Mouse (Mus musculus) spleen, adult 2 months (tissue): ENCODE measurements around the gene Fam69b. TPM values are rescaled to one million over a fixed set of nuclear protein-coding genes. Genes with fewer than 3 reads are reported as not detected.

Experiments used
- DNase-seq, 2 experiments: peaks; one replicate each; pipeline versions ENCODE4 v3.0.0 to v3.0.0-alpha.2; 2012 to 2021; ENCODE audit warnings: low spot score in 2 of 2, low read depth in 1 of 2
- H3K27ac ChIP-seq: fragments of 200-500 bp; 2 replicates; pipeline ENCODE4 v1.5.1; 2012; ENCODE audit warnings: low read length, inconsistent platforms; ENCODE audit not compliant: insufficient read depth
- H3K27me3 ChIP-seq: fragments of 200-500 bp; 2 replicates; pipeline ENCODE4 v1.6.1; 2012; ENCODE audit warnings: mild to moderate bottlenecking, moderate library complexity, low read length, inconsistent platforms; ENCODE audit not compliant: control insufficient read depth, insufficient read depth
- H3K36me3 ChIP-seq: fragments of 200-500 bp; 2 replicates; pipeline ENCODE4 v1.6.1; 2012; ENCODE audit warnings: mild to moderate bottlenecking, low read length, inconsistent platforms; ENCODE audit not compliant: control insufficient read depth, insufficient read depth
- H3K4me1 ChIP-seq: fragments of 200-500 bp; 2 replicates; pipeline ENCODE4 v1.6.1; 2011; ENCODE audit warnings: inconsistent platforms; ENCODE audit not compliant: control insufficient read depth, insufficient read depth, insufficient read length
- H3K4me3 ChIP-seq: fragments of 200-500 bp; 2 replicates; pipeline ENCODE4 v1.5.1; 2011; ENCODE audit warnings: mild to moderate bottlenecking, inconsistent platforms; ENCODE audit not compliant: insufficient read depth, insufficient read length; ENCODE audit errors: extremely low read depth
- CTCF ChIP-seq: fragments of 200-500 bp; IDR thresholded peaks from 2 replicates; pipeline ENCODE4 v1.5.1; 2011; ENCODE audit warnings: mild to moderate bottlenecking, inconsistent platforms; ENCODE audit not compliant: insufficient read depth, insufficient read length, insufficient replicate concordance; ENCODE audit errors: extremely low read depth
- POLR2A ChIP-seq: fragments of 200-500 bp; IDR thresholded peaks from 2 replicates; pipeline ENCODE4 v1.6.1; 2011; ENCODE audit warnings: low read depth, low read length, inconsistent platforms
- WGBS: fragments of 180-500 bp; shearing (Covaris S2); methylation state at CpG from one replicate; pipeline ENCODE4 v1.1.7; 2018; 5-methylcytosine and 5-hydroxymethylcytosine counted together
- polyA plus RNA-seq: library from polyadenylated mRNA; depleted of rRNA; stranded (reverse); fragments of >200 nt; gene quantifications from 2 replicates; pipeline ENCODE4 v1.2.3, GENCODE M21; 2012

Fam69b gene
- polyA plus RNA-seq, 1 experiment = 3.0 TPM

DNA sequence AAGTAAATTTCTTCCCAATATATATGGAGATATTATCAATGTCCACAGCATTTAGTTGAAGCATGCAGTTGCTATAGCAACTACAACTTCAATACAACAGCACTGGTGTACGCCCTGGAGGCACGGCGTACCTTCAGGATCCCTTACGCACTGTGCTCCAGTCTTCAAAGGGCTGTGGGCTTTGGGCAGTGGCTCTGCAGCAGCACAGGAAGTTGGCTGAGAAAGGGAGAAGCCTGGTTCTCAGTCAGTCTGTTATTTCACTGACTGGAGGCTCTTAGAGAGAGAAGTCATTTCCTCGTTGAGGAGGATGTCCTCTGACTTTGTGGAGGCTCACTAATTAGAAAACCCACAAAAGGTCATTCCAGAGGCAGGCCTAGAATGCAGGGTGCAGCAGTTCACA is 5.3 kb upstream of the Fam69b start:
- Histone ChIP-seq H3K27ac (no peak overlapping the region), H3K4me3 (no peak overlapping the region), H3K27me3 (0 out of 2 replicates have a peak, but pooled peaks cover under 1% of the 10 kb centered on the region), H3K4me1 (no peaks in the 10 kb centered on the region), H3K36me3 (no peaks in the 10 kb centered on the region)
- peak in 1 of 2 experiments; percentile 54 for DNase-seq
- WGBS = 10% methylated on average over 5 of the region's 5 CpGs
- no peak for TF ChIP-seq CTCF
- TF ChIP-seq POLR2A = no peak

DNA sequence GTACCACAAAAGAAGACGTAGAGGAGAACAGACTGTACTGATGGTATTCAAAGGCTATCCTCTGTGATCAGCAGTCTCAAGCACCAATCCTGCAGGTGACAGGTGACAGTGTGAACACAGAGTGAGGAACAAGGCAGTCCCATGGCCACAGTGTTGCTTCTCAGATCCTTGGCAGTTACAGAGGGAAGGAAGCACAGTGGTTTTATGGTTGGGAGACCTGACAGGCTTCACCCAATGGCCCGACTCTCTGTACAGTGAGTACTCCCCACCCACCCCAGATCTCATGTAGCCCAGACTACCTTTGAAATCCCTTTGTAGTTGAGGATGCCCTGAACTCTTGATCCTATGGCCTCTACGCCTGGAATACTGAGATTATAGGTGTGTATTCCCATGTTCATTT is 2.8 kb upstream of the Fam69b start:
- Histone ChIP-seq H3K27me3 (peaks cover 6% of the 10 kb centered on the region), H3K4me3 (no peak overlapping the region), H3K27ac (no peak overlapping the region), H3K4me1 (peaks cover 2% of the 10 kb centered on the region; the same call in 1 of the 2 replicates), H3K36me3 (no peaks in the 10 kb centered on the region)
- 23% methylated on average over 3 of the region's 3 CpGs for WGBS
- no peak for DNase-seq
- no peak for TF ChIP-seq CTCF
- TF ChIP-seq POLR2A = no peak

DNA sequence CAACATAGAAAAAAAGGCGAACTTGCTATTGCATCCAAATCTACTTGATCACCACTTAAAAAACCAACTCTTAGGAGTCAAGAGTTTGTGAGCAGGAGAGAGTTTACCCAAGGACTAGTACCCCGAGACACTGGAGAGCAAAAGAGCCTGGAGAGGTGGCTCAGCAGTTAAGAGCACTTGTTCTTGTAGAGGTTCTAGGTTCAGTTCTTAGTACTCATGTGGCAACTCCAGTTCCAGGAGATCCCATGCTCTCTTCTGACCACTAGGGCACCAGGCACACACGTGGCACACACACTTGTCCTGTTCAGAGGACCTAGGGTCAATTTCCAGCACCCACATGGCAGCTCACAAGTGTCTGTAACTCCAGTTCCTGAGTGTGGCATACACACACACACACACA is 2.2 kb upstream of the Fam69b start:
- DNase-seq = no peak
- WGBS = 64% methylated on average over 3 of the region's 3 CpGs
- H3K27me3 ChIP-seq = peaks cover 6% of the 10 kb centered on the region
- no peak overlapping the region for H3K4me3 ChIP-seq
- no peaks in the 10 kb centered on the region for H3K36me3 ChIP-seq
- peaks cover 2% of the 10 kb centered on the region; the same call in 1 of the 2 replicates for H3K4me1 ChIP-seq
- TF ChIP-seq CTCF = no peak
- TF ChIP-seq POLR2A = no peak
- no peak overlapping the region for H3K27ac ChIP-seq

DNA sequence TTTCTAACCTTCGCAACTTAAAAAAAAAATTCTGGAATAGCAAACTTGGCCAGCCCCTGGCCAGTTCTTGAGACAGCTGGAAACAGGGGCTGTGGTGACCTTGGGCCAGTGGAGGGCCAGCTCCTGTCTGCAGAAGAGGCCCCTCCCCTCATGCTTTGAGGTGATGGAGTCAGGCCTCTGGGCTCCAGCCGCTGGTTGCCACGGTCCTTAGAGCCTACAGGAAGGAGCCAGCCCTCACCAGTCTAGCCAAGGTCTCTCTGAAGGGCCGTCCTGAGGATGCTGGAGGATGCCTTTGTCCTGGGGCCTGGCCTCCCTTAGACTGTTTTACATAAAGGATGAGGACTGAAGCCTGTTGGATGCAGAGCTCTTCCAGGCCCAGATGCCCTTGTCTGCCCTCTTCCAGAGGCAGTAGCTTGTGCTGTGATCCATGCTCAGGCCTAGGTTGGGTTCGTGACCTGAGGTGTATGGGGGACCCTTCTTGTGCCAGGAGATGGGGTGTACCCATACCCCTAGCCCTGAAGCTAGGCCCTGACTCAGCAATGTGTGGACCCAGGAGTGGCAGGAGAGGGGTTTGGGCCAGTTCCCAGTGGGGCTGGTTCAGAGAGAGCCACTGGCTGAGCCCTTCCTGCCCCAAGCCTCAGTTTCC is 658 bp downstream of the Fam69b start:
- no peak for DNase-seq
- TF ChIP-seq POLR2A = no peak
- TF ChIP-seq CTCF = no peak
- Histone ChIP-seq H3K27ac (no peak overlapping the region), H3K4me1 (peaks cover 2% of the 10 kb centered on the region; the same call in 1 of the 2 replicates), H3K36me3 (no peaks in the 10 kb centered on the region), H3K27me3 (peaks cover 6% of the 10 kb centered on the region), H3K4me3 (peak overlapping the region; percentile 59; the same call in 1 of the 2 replicates)
- WGBS = 24% methylated on average over 5 of the region's 5 CpGs

DNA sequence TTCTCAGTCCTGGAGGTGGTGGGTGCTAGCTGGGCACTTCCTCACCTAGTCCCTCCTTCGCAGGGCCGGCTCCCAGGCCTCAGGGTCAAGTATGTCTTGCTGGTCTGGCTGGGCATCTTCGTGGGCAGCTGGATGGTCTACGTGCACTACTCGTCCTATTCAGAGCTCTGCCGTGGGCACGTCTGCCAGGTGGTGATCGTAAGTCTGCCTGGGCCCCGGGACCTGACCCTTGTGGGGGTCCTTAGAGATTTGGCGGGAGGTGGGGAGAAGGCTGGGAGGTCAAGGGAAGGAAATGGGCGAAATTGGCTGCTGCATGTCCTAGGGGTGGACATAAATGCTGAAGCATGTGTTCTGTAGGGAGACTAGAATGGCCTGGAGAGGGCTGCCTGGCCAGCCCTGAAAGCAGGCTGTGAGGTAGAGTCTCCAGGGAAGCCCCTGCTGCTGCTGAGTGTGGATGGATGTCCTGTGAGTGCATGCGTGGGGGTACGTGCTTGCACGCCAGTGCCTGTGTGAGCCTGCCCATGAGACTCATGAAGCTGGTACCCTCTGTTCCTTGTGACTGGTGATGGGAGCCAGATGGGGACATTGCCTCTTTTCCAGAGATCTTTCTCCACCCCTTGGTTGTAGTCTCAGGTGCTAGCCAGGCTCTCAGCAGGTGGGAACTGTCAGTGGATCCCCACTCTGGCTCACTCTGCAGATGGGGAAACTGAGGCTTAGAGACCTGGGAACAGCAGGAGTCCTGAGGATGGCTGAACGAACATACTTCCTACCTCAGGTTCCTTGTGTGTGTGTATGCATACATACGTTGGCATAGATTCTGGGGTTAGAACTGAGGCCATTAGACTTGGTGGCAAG is 4.5 kb downstream of the Fam69b start:
- 85% methylated on average over 16 of the region's 16 CpGs for WGBS
- DNase-seq = no peak
- Histone ChIP-seq H3K4me1 (peaks cover 3% of the 10 kb centered on the region), H3K4me3 (no peak overlapping the region), H3K36me3 (peaks cover 13% of the 10 kb centered on the region), H3K27ac (no peak overlapping the region), H3K27me3 (peaks cover 6% of the 10 kb centered on the region)
- no peak for TF ChIP-seq CTCF
- TF ChIP-seq POLR2A = no peak

DNA sequence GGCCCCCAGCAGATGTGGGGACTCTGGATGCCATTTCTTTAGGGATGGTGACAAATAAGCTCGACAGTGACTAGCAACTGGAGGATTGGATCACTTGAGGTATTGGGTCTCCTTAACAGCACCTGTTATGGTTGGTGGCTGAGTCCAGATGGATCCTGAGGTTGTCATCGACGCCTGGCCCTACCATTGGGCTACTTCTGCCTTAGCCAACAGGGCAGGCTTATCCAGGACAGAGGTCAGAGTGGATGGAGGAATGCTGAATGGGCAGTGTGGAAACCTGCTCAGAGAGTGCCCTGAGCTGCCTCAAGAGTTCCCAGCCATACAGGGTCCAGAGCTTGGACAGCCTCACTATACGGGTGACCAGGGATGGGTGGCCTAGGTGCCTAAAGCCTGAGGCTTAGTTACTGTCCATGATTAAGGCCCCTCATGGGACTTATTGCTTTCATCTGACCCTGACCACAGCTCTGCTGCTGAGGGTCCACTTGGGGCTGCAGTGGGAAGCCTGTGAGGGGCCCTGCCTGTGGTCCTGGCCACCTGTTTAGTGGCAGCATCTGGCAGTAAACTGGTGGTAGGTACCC is 5.8 kb downstream of the Fam69b start:
- DNase-seq = no peak
- Histone ChIP-seq H3K4me3 (no peak overlapping the region), H3K36me3 (peaks cover 13% of the 10 kb centered on the region), H3K27ac (no peak overlapping the region), H3K4me1 (peaks cover 11% of the 10 kb centered on the region; the same call in 1 of the 2 replicates), H3K27me3 (no peaks in the 10 kb centered on the region)
- WGBS = 77% methylated on average over 4 of the region's 4 CpGs
- TF ChIP-seq CTCF (no peak), POLR2A (no peak)
